ENCODE assay signal across 30 mouse cellular contexts in genomic region chr6:119004596-119004995, GRCm38 (mm10).
A peak's percentile ranks its signal among the peaks of the same experiment; 100 is the strongest.
DNase-seq lines count a peak whose midpoint lies in the region; ATAC-seq lines count a peak whose summit lies in the region.
"Had no signal": no experiment of that assay in that cellular context is flagged by ENCODE, and none has a peak within 500 bp of the region (broad histone marks: within the 10 kb centered on the region; RNA-seq: fewer than 3 reads in every experiment).

No protein-coding gene starts in this region.

- H3K4me1 ChIP-seq in heart, embryonic 12.5 days (replicated peaks), result peaks cover 79% of the 10 kb centered on the region

- no peak overlapping the region for H3K4me3 ChIP-seq in heart, embryonic 12.5 days
- H3K4me3 ChIP-seq: embryonic facial prominence, embryonic 12.5 days; embryonic facial prominence, embryonic 15.5 days; heart, embryonic 13.5 days had no signal

- H3K9ac ChIP-seq in heart, embryonic 12.5 days, result no peak overlapping the region
- H3K9ac ChIP-seq: embryonic facial prominence, embryonic 12.5 days; embryonic facial prominence, embryonic 15.5 days; forebrain, postnatal 0 days; heart, embryonic 13.5 days; hindbrain, embryonic 14.5 days had no signal

- no peaks in the 10 kb centered on the region for H3K27me3 ChIP-seq in heart, embryonic 12.5 days (replicated peaks)
- H3K27me3 ChIP-seq: embryonic facial prominence, embryonic 12.5 days; embryonic facial prominence, embryonic 15.5 days; heart, embryonic 13.5 days had no signal

- no peak for ATAC-seq in heart, embryonic 12.5 days (ENCODE audit: insufficient number of reproducible peaks, low FRiP score)
- ATAC-seq: activated CD4-positive, CD25-positive, alpha-beta regulatory T cell, adult 4 months; CD4-positive, CD25-positive, alpha-beta regulatory T cell, adult 4 months; forebrain, embryonic 14.5 days; forebrain, postnatal 0 days; hindbrain, postnatal 0 days; inflammation-experienced regulatory T-cells, adult 6 months; intestine, embryonic 16.5 days had no signal

- H3K4me2 ChIP-seq in heart, embryonic 12.5 days, result no peak overlapping the region
- H3K4me2 ChIP-seq: embryonic facial prominence, embryonic 12.5 days; embryonic facial prominence, embryonic 15.5 days; heart, embryonic 13.5 days; hindbrain, embryonic 14.5 days had no signal

- WGBS in heart, embryonic 12.5 days, result 80% methylated on average over 5 of the region's 5 CpGs

- DNase-seq in adrenal gland, adult 2 months, result peak; percentile 80
- no peak for DNase-seq in adrenal gland, postnatal 4 days (ENCODE audit: low spot score in 2 of 2)
- peak; percentile 86 for DNase-seq in heart, adult 11 months
- DNase-seq in NIH3T3 (ENCODE audit: low read depth) (peak; percentile 66), adipocyte (ENCODE audit: low spot score) (no peak)
- DNase-seq in adrenal gland, postnatal 36 days, result peak; percentile 73 to 76
- DNase-seq in lung, postnatal 10 days, result no peak
- DNase-seq: cerebellum, adult 11 months; cerebellum, adult 2 months; cerebellum, adult 9-11 months; cerebellum, postnatal 25 days; forebrain, postnatal 0 days; gastrocnemius, postnatal 10 days; gastrocnemius, postnatal 36 days; heart, adult 18-20 months; heart, postnatal 14 days; heart, postnatal 4 days; kidney, adult 18-20 months; kidney, adult 9 months had no signal

- H3K9me3 ChIP-seq in heart, embryonic 12.5 days (replicated peaks), result no peaks in the 10 kb centered on the region
- H3K9me3 ChIP-seq: embryonic facial prominence, embryonic 12.5 days; embryonic facial prominence, embryonic 15.5 days; heart, embryonic 13.5 days had no signal

- no peaks in the 10 kb centered on the region for H3K36me3 ChIP-seq in heart, embryonic 12.5 days
- H3K36me3 ChIP-seq: embryonic facial prominence, embryonic 15.5 days had no signal

- no peak overlapping the region for H3K27ac ChIP-seq in heart, embryonic 12.5 days (ENCODE audit: poor library complexity, severe bottlenecking)
- H3K27ac ChIP-seq: embryonic facial prominence, embryonic 12.5 days; embryonic facial prominence, embryonic 15.5 days; hindbrain, embryonic 14.5 days; hindbrain, postnatal 0 days had no signal

Comparison
In these comparisons a context has a peak if more than half of its experiments do, and no peak if none do; other contexts are left out.
1. DNase-seq: peak in adrenal gland, adult 2 months (single experiment), heart, adult 11 months (single experiment), NIH3T3 (single experiment) and adrenal gland, postnatal 36 days (2 of 2); none in adrenal gland, postnatal 4 days (0 of 2), lung, postnatal 10 days (single experiment) and adipocyte (single experiment).